19 mouse cellular contexts compared by ENCODE assay signal in genomic region chr5:130046100-130046499, GRCm38 (mm10).
"Had no signal": no experiment of that assay in that cellular context is flagged by ENCODE, and none has a peak within 500 bp of the region (broad histone marks: within the 10 kb centered on the region; RNA-seq: fewer than 3 reads in every experiment).

No protein-coding gene starts in this region.

- H3K4me3 ChIP-seq: liver, embryonic 13.5 days; liver, embryonic 15.5 days; lung, embryonic 15.5 days; midbrain, embryonic 12.5 days; midbrain, embryonic 15.5 days; neural tube, embryonic 12.5 days had no signal

- H3K4me1 ChIP-seq: lung, embryonic 15.5 days; midbrain, embryonic 15.5 days; neural tube, embryonic 12.5 days had no signal

- H3K4me2 ChIP-seq: liver, embryonic 13.5 days; liver, embryonic 15.5 days; lung, embryonic 15.5 days; midbrain, embryonic 12.5 days; midbrain, embryonic 15.5 days; neural tube, embryonic 12.5 days had no signal

- H3K9ac ChIP-seq: liver, embryonic 13.5 days; liver, embryonic 15.5 days; liver, postnatal 0 days; lung, embryonic 15.5 days; midbrain, embryonic 12.5 days; midbrain, embryonic 15.5 days; neural tube, embryonic 12.5 days had no signal

- H3K27ac ChIP-seq: liver, embryonic 13.5 days; liver, embryonic 15.5 days; lung, embryonic 15.5 days; macrophage; midbrain, embryonic 12.5 days; midbrain, embryonic 15.5 days; neural tube, embryonic 12.5 days had no signal

- H3K9me3 ChIP-seq: liver, embryonic 13.5 days; liver, embryonic 15.5 days; lung, embryonic 15.5 days; midbrain, embryonic 12.5 days; midbrain, embryonic 15.5 days; neural tube, embryonic 12.5 days had no signal

- H3K27me3 ChIP-seq: liver, embryonic 13.5 days; liver, embryonic 15.5 days; lung, embryonic 15.5 days; midbrain, embryonic 12.5 days; midbrain, embryonic 15.5 days; neural tube, embryonic 12.5 days had no signal

- ATAC-seq: liver, postnatal 0 days; lung, postnatal 0 days; midbrain, embryonic 15.5 days had no signal

- DNase-seq: liver, embryonic 13.5 days; liver, postnatal 0 days; lung, adult 2 months; lung, postnatal 14 days; retina, postnatal 1 day; right cerebral cortex, adult 18-20 months; right cerebral cortex, postnatal 25 days; right cerebral cortex, postnatal 4 days; spleen, adult 18-20 months; thymus, adult 18-20 months; thymus, postnatal 14 days; thymus, postnatal 36 days had no signal
